Mouse (Mus musculus) ovary, adult 18-20 months (tissue): ENCODE results near the gene Guca2b.

Experiments used
- DNase-seq: peaks from one replicate; pipeline ENCODE4 v3.0.0; 2022; ENCODE audit warnings: low spot score, mixed read lengths

Guca2b gene

GRCm38 (mm10) chr4:119658731-119659130 lies at the start of gene Guca2b:
TSS of gene Guca2b (minus strand) at chr4:119658954.
- no peak for DNase-seq

DNA sequence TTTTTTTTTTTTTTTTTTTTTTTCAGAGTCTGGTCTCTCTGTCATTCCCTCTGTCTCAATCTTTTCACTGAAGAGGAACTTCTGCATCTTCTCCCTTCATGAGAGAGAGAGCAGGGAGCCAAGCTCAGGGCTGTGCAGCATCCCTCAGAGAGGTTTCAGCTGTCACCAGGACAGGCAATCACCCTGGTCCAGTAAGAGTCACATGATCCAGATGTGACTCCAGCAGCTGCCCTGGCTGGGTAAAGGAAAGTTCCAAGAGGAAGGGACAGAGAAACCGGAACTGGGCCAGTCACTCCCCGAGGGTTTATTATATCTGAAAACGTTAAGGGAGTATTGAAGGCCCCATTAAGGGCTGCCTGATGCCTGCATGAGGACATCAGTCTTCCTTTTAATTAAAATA lies 49.0 kb upstream of the Guca2b start:
- no peak for DNase-seq

GRCm38 (mm10) chr4:119707326-119707725 lies 48.6 kb upstream of the Guca2b start:
- no peak for DNase-seq

GRCm38 (mm10) chr4:119703965-119704364 lies 45.2 kb upstream of the Guca2b start:
- DNase-seq: no peak

DNA sequence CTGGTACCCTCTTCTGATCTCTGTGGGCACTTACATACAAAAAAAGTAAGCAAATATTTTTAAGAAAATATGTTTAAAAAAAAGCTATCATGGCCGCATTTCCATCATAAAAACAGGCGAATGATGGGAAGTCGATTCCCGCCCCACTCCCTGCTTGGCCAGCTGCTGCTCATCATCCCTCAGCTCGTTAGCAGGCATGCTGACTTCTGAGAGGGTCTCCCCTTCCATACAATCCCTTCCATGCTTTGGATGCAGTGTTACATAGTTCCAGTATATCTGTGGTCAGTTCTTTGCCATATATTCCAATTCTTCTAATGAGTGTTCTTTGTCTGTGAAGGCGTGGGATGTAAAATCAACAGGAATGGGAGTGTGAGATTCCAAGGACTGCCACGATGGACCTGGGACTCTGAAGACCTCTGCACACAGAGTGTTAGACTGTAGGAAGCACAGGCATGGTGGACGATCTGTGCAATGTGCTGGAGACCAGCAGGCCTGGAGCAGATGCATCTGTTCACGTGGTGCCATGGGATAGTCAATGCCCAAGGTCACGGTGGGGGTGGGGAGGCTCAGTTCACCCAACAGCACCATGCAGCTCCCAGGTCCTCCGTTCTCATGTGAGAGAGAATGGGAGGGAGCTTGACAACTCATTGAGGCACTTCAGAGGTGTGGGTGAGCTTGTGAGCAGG lies 42.7 kb upstream of the Guca2b start:
- DNase-seq: no peak

DNA sequence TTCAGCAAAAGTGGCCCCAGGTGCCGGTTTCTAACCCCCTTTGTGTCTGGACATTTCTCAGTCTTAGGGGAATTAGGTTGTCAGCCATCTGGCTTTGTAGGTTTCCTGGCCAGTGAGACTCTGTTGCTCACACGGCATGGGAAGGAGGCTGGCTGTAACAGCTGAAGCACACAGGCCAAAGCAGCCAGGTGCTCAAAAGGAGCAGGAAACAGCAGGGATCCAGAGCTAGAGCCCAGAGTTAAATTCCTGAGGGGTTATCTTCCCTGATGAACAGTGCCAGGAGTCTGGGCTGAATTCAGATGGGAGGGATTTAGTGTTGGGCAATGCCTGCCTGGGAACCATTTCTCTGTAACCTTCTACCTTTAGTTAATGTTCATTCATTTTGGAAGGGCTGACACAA lies 39.6 kb upstream of the Guca2b start:
- no peak for DNase-seq

- no peak for DNase-seq
Observed at GRCm38 (mm10) chr4:119685746-119686145, 27.0 kb upstream of the Guca2b start.

- no peak for DNase-seq
Observed at GRCm38 (mm10) chr4:119682596-119682995, 23.8 kb upstream of the Guca2b start.

DNA sequence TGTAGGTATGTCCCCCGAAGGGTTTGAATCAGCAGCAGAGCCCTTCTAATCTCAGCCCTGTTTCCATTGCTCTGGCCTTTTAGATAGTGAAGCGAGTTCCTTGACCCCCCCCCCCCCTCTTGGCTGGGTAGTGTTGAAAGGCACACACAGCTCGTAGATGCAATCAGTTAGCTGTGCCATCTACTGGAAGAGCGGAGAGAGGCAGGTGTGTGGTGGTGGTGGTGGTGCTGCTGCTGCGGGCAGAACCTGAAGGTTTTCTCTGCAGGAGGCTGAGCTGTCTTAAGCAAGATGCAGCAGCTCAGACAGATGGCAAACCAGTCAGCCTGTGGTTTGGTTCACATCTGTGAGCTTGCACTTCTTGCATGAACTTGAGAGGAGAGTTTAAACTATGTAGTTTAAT lies 13.9 kb upstream of the Guca2b start:
- DNase-seq: no peak

GRCm38 (mm10) chr4:119671164-119671563 lies 12.4 kb upstream of the Guca2b start:
- DNase-seq: no peak

DNA sequence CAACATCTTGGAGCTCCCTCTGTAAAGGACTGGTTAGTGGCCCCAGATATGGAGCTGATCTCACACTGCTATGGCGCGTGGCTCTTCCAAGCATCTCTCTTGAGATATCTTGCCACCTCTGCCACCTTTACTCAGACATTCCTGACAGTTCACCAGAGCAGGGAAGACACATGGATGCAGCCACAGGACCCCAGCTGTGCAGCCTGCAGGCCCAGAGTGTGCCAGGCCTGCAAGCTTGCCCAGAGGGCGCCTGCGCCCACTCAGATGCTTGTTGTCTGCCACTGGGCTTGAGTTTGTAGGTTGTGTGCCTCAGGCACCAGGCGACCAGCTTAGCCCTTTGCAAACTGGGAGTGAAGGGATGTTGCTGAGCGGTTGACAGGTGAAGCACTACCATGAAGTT lies 12.0 kb upstream of the Guca2b start:
- DNase-seq: no peak

- DNase-seq: no peak
Observed at GRCm38 (mm10) chr4:119670210-119670555, 11.4 kb upstream of the Guca2b start.

GRCm38 (mm10) chr4:119669356-119670209 lies 10.8 kb upstream of the Guca2b start:
- no peak for DNase-seq

GRCm38 (mm10) chr4:119668596-119668995 lies 9.8 kb upstream of the Guca2b start:
- DNase-seq: no peak

DNA sequence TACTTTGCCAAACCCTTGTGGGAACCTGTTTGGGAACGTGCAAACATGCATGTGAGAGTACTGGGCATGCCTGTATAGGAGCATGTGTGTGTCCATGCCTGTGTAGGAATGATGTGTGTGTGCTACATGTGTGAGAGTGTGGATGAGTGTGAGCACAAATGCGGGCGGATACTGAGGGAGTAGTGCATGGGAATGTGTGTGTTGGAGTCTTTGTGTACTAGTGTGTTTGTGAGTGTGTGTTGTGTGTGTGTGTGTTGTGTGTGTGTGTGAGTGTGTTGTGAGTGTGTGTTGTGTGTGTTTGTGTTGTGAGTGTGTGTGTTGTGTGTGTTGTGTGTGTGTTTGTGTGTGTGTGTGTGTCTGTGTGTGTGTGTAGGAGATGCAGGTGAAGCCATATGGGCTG lies 9.4 kb upstream of the Guca2b start:
- DNase-seq: no peak

- no peak for DNase-seq
Observed at GRCm38 (mm10) chr4:119667454-119667853, 8.7 kb upstream of the Guca2b start.

GRCm38 (mm10) chr4:119666116-119666515 lies 7.4 kb upstream of the Guca2b start:
- no peak for DNase-seq

DNA sequence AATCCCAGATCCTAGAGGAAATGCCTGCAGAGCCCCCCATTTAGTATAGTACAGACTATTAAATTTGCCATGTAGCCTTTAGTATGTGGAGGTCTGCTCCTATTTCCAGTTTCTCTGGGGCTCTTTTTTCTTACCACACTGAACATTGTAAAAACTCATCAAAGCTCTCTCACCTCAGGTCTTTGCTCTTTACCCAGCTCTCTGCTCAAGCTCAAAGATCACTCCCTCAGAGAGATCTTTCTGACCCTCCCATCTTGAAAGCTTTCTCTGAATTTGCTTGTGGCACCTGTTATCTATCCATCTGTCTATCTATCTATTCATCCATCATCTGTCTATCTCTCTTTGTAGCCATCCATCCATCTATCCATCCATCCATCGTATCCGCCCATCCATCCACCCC lies 6.4 kb upstream of the Guca2b start:
- no peak for DNase-seq

- no peak for DNase-seq
Observed at GRCm38 (mm10) chr4:119663409-119664095, 4.8 kb upstream of the Guca2b start.

DNA sequence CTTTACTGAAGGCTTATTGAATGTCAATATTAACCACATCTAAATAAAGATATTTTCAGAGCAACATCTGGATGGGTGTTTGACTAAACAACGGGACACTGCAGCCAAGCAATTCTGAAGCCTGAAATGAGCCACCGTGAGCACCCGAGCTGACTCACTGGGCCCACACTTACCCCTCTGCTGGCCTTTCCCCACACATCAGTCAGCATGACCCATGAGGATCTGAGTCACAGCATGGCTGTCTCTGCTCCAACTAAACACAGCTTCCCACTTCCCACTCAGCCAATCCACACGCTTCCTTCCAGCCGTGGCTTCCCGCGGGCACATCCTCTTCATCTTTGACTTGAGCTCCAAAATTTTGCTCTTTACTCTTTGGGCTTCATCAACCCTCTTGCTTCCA lies 4.2 kb upstream of the Guca2b start:
- DNase-seq: no peak

GRCm38 (mm10) chr4:119662151-119662550 lies 3.4 kb upstream of the Guca2b start:
- DNase-seq: no peak

DNA sequence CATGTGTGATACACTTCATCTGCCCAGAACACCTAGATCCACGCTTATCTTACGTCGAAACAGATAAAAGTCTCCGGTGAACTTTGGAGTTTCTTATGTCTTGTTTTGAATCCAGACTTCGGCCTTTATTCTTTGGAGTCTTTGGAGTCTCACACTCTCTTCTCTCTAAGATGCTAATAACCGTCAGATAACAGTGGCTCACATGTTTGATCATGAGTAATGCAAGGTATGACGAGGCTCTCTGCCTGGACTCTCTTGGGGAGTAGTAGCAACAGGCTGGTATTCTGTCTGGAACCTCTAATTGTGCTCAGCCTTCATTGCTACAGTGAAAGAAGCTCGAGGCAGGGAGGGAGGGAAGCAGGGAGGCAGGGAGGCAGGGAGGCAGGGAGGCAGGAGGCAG lies 1.3 kb upstream of the Guca2b start:
- DNase-seq: no peak

DNA sequence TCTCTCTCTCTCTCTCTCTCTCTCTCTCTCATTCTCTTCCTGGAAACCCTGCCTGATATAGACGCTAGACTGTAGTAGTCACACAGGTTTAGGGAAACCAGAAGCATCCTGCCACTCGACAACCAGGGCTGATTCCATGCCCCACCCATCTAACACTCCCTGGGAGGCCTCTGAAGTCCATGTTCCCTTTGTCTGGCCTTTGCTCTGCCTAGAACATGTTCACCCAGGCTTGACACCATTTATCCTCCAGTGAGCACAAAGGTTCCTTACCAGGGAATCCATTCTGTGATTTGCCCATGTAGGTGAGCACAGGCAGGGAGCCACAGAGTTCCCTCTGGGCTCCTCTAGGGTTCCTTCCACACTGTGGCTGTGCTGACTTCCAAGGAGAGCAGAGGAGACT lies 508 bp downstream of the Guca2b start:
- DNase-seq: no peak
